Mouse (Mus musculus) monocyte, adult 2 months (primary cell): ENCODE measurements around the gene Parp8.

Experiments
- DNase-seq, 2 experiments: peaks; one replicate each; pipeline ENCODE4 v3.0.0; 2022; ENCODE audit warnings: low spot score in 2 of 2, low read depth in 1 of 2

Gene Parp8

GRCm38 (mm10) chr13:116879580-116880192 is 145.7 kb downstream of the Parp8 start:
- DNase-seq, result no peak

GRCm38 (mm10) chr13:116870221-116870620 is 155.1 kb downstream of the Parp8 start:
- DNase-seq, result no peak

GRCm38 (mm10) chr13:116843937-116844336 is 181.4 kb downstream of the Parp8 start:
- DNase-seq, result peak in 1 of 2 experiments; percentile 7

- DNase-seq, result no peak
Measured at GRCm38 (mm10) chr13:116830984-116831383, 194.4 kb downstream of the Parp8 start.

- DNase-seq, result no peak
Measured at GRCm38 (mm10) chr13:116829015-116829414, 196.3 kb downstream of the Parp8 start.

- no peak for DNase-seq
Measured at GRCm38 (mm10) chr13:116811456-116811855, 213.9 kb downstream of the Parp8 start.
